Mouse (Mus musculus): ENCODE results near the gene Ddx3y.

Ddx3y gene

DNA sequence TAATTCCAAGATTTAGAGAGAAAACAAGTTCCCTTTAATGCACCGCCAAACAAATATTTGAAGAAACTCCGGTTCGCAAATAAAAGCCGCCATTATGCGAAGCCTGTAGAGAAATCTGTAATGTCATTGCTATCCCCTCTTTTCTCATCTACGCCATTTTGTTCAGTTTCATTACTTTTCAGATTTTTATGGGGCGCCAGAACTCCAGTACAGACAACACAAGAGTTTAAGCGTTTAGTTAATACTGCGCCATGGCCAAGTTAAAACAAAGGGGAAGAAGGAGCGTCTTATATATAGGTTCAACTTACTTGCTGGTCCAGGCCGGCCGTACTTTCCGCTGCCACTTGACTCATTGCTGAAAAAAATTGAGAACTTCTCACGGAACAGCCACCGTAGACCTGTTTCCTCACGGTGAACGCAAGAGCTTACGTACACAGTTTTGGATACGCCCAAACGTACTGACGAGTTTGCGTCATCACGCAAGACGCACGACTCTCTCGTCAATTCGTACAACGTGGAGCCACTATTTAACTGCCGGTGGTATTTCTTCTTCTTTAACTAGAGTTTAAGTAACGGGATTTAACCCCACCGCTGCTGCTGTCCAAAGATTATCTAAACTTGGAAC lies at the start of gene Ddx3y:
Gene Ddx3y, minus strand, starts transcription at position 459 of the 625 bp plus-strand sequence.
- DNase-seq (ENCODE audit: low read depth, low spot score): peak; percentile 49

DNA sequence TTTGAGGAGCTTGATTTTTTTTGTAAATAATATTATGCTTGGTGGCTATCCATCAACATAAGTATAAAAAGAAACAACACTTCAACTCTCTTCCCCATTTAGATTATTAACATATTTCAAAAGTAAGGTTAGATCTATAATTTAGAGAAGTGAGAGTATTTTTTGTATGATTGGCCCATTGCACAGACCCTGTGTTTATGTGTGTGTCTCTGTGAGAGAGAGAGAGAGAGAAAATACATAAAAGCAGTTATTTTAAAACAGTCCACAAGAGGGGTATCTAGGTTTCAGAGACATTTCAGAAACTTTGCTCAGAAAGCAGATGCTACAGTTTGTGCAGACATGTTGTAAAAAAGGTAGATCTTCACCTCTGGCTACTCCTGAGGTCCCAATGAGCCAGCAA lies 7.3 kb upstream of the Ddx3y start:
- DNase-seq (ENCODE audit: low read depth, low spot score): no peak

- DNase-seq (ENCODE audit: low read depth, low spot score): peak; percentile 0
Measured at GRCm38 (mm10) chrY:1285735-1286134, 694 bp downstream of the Ddx3y start.

- DNase-seq (ENCODE audit: low read depth, low spot score): no peak
Measured at GRCm38 (mm10) chrY:1246117-1246516, 40.3 kb downstream of the Ddx3y start.

DNA sequence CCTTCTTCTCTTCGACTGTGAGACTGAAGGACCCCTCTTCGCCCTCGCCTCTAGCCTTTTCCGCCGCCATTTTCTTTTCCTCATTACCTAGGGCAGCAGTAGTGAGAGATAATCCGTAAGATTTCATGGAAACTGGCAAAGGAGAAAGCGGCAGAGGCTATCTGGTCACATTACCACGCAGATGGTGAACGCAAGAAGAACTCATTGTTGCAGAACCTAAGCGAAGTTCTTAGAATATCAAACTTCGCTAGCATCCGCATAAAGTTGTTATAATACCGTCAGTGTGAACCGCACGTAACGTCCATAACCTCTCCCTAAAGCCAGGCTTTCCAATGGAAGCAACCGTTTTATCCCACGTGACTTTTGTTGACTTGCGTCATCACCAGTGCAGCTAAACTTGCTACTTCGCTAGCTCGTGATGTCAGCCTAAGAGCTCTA lies 41.0 kb downstream of the Ddx3y start, which contains the start of gene Uty:
Gene Uty, minus strand, starts transcription at position 334 of the 438 bp plus-strand sequence.
- DNase-seq (ENCODE audit: low read depth, low spot score): peak; percentile 42

DNA sequence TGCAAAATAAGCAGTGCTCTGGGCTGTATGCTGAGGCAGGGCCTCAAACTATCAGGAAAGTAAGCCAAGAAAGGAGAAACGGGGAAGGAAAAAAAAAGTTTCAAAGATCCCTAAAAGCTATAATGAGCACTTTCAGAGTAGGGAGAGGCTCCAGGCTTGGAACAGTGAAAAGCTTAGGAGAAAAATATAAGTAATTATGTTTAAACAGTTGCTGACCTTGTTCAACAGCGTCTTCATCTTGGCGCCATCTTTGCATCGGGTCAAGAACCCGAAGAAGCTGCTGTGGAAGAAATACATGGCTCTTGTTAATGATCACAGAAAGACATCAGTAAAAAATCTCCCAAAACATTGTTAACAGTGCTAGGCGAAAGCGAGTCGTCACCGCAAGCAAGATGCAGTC lies 41.5 kb downstream of the Ddx3y start:
- no peak for DNase-seq (ENCODE audit: low read depth, low spot score)

DNA sequence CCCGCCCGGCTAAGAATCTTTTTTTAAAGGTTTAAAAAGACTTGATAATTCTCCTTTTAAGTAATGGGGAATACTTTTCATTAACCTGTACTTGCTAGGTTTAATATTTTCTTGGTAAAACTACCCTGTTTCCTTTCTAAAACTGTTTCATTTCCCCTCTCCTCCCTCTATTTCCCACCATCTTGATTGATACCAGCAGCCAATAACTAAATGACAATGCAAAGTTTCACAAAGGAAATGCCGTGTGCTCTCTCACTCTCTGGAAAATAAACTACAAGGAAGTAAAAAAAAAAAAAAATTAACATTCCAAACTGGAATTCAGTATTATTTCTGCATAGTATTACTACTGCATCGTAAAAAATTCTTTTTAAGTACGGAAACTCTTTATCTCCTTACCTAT lies 42.0 kb downstream of the Ddx3y start:
- DNase-seq (ENCODE audit: low read depth, low spot score): no peak

DNA sequence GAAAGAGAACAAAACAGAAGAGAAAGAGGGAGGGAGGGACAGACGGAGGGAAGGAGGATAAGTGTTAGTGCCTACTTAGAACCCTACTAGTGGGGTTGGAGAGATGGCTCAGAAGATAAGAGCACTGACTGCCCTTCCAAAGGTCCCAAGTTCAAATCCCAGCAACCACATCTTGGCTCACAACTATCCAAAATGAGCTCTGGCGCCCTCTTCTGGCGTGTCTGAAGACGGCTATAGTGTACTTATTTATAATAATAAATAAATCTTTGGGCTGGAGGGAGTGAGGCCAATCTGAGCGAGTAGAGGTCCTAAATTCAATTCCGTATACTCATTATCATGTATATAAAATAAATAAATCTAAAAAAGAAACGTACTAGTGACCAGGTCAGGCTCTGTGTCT lies 66.4 kb downstream of the Ddx3y start:
- DNase-seq (ENCODE audit: low read depth, low spot score): no peak
